Mouse (Mus musculus) forebrain, embryonic 14.5 days (tissue): ENCODE results near the gene Gga2. TPM values are rescaled to one million over a fixed set of nuclear protein-coding genes. Genes with fewer than 3 reads are reported as not detected.

Experiments used
- ATAC-seq: fragments of 200-750 bp; cut with Nextera tagmentation; 2 replicates; pipeline ENCODE4 v1.8.0; 2017; ENCODE audit warnings: mild to moderate bottlenecking, moderate library complexity
- DNase-seq: peaks from one replicate; pipeline ENCODE4 v3.0.0-alpha.2; 2015; ENCODE audit warnings: low spot score
- H3K27ac ChIP-seq: fragments of 300-500 bp; sonication (generic); 2 replicates; pipeline ENCODE4 v1.5.1; 2014; ENCODE audit warnings: low read depth, mild to moderate bottlenecking, control low read depth, low read length, moderate library complexity
- H3K27me3 ChIP-seq: fragments of 300-500 bp; sonication (generic); replicated peaks from 2 replicates; pipeline ENCODE4 v1.6.1; 2014; ENCODE audit warnings: low read length, control low read depth, mixed read lengths; ENCODE audit not compliant: control insufficient read depth, insufficient read depth
- H3K36me3 ChIP-seq: fragments of 300-500 bp; sonication (generic); 2 replicates; pipeline ENCODE4 v1.6.1; 2014; ENCODE audit warnings: low read length, control low read depth; ENCODE audit not compliant: control insufficient read depth, insufficient read depth
- H3K4me1 ChIP-seq: fragments of 300-500 bp; sonication (generic); 2 replicates; pipeline ENCODE4 v1.6.1; 2014; ENCODE audit warnings: antibody characterized with exemption, low read length, control low read depth; ENCODE audit not compliant: control insufficient read depth, insufficient read depth
- H3K4me2 ChIP-seq: fragments of 300-500 bp; sonication (generic); 2 replicates; pipeline ENCODE4 v1.6.1; 2014; ENCODE audit warnings: mild to moderate bottlenecking, control low read depth, low read length
- H3K4me3 ChIP-seq: fragments of 300-500 bp; sonication (generic); 2 replicates; pipeline ENCODE4 v1.5.1; 2014; ENCODE audit warnings: low read depth, low read length, control low read depth
- H3K9ac ChIP-seq: fragments of 300-500 bp; sonication (generic); 2 replicates; pipeline ENCODE4 v1.6.1; 2014; ENCODE audit warnings: mild to moderate bottlenecking, low read length, control low read depth, moderate library complexity
- H3K9me3 ChIP-seq: fragments of 300-500 bp; sonication (generic); replicated peaks from 2 replicates; pipeline ENCODE4 v1.6.1; 2016; ENCODE audit warnings: low read length, control low read depth, mixed read lengths; ENCODE audit not compliant: control insufficient read depth
- WGBS: fragments of 180-500 bp; shearing (Covaris S2); extraction: QIAGEN DNeasy Blood & Tissue Kit; methylation state at CpG from one replicate; pipeline ENCODE4 v1.1.7; 2014; 5-methylcytosine and 5-hydroxymethylcytosine counted together
- polyA plus RNA-seq: library from polyadenylated mRNA; unstranded; fragments of >200 nt; fragmentation: Nextera tagmentation; extraction: Ambion mirVana; gene quantifications from 2 replicates; pipeline ENCODE4 v1.2.1, GENCODE M21; 2014

The Gga2 gene
- polyA plus RNA-seq, 1 experiment from 2014 or later: 28.0 TPM

GRCm38 (mm10) chr7:121971698-121972097 is 49.3 kb downstream of the Gga2 start:
- Histone ChIP-seq H3K4me2 (no peak overlapping the region), H3K36me3 (peaks cover 31% of the 10 kb centered on the region), H3K27ac (no peak overlapping the region), H3K4me3 (no peak overlapping the region), H3K9ac (no peak overlapping the region), H3K9me3 (no peaks in the 10 kb centered on the region), H3K27me3 (no peaks in the 10 kb centered on the region), H3K4me1 (no peaks in the 10 kb centered on the region)
- DNase-seq (no peak), ATAC-seq (no peak)
- 88% methylated on average over 3 of the region's 3 CpGs for WGBS

GRCm38 (mm10) chr7:121970250-121970649 is 50.8 kb downstream of the Gga2 start:
- Histone ChIP-seq H3K4me3 (no peak overlapping the region), H3K27ac (no peak overlapping the region), H3K4me1 (no peaks in the 10 kb centered on the region), H3K4me2 (no peak overlapping the region), H3K9me3 (no peaks in the 10 kb centered on the region), H3K9ac (no peak overlapping the region), H3K27me3 (no peaks in the 10 kb centered on the region), H3K36me3 (peaks cover 29% of the 10 kb centered on the region)
- WGBS: 88% methylated on average over 9 of the region's 9 CpGs
- ATAC-seq (no peak), DNase-seq (no peak)

DNA sequence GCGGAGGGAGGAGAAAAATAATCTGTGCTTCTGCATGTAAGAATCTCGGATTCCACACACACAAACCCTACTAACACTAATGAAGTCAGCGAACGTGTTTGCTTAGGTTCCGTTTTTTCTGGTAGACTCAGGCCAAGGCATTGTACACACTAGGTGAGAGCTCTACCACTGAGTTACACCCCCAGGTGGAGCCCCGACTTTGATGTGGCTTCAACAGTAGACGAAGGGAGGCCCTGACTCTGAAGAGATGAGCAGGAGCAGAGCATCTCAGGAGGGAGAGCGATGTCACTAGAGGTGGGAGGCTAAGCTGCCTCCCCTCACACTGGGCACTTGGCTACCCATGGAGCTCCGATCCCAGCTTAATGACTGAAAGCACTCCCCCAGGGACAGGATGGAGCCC is 52.2 kb downstream of the Gga2 start:
- WGBS: 87% methylated on average over 9 of the region's 9 CpGs
- Histone ChIP-seq H3K4me1 (no peaks in the 10 kb centered on the region), H3K4me3 (no peak overlapping the region)

DNA sequence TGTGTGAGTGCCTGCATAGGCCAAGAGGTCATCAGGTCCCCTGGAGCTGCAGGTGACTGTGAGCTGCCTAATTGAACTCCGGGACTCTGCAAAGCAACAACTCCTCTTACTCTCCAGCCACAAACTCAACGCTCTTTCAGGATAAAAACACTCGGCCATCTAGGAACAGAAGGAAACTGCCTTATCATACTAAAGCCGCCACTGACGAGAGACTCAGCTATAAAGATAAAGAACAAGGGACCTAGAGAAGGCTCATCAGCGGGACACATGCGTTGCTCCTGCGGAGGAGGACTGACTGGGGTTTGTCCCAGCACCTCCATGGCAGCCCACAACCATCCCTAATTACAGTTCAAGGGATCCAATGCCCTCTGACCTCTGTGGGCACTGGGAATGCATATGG is 52.8 kb downstream of the Gga2 start:
- DNase-seq (no peak), ATAC-seq (no peak)
- Histone ChIP-seq H3K27me3 (no peaks in the 10 kb centered on the region), H3K9me3 (no peaks in the 10 kb centered on the region), H3K4me2 (no peak overlapping the region), H3K4me1 (no peaks in the 10 kb centered on the region), H3K9ac (no peak overlapping the region), H3K27ac (no peak overlapping the region), H3K4me3 (no peak overlapping the region), H3K36me3 (peaks cover 26% of the 10 kb centered on the region)
- WGBS: 88% methylated on average over 8 of the region's 8 CpGs

More for the DNA sequence above, 52.2 kb downstream of the Gga2 start:
- Histone ChIP-seq H3K36me3 (peaks cover 29% of the 10 kb centered on the region), H3K9ac (no peak overlapping the region), H3K27ac (no peak overlapping the region), H3K4me2 (no peak overlapping the region), H3K27me3 (no peaks in the 10 kb centered on the region), H3K9me3 (no peaks in the 10 kb centered on the region)
- DNase-seq: no peak
- no peak for ATAC-seq

- 90% methylated on average over 7 of the region's 7 CpGs for WGBS
- no peak for DNase-seq
- H3K27ac ChIP-seq: no peak overlapping the region
- ATAC-seq: no peak
- no peak overlapping the region for H3K4me3 ChIP-seq
- peaks cover 33% of the 10 kb centered on the region for H3K36me3 ChIP-seq
- no peaks in the 10 kb centered on the region for H3K27me3 ChIP-seq
- no peak overlapping the region for H3K4me2 ChIP-seq
- H3K9me3 ChIP-seq: no peaks in the 10 kb centered on the region
- no peaks in the 10 kb centered on the region for H3K4me1 ChIP-seq
- H3K9ac ChIP-seq: no peak overlapping the region
Measured at GRCm38 (mm10) chr7:121966169-121966568, 54.9 kb downstream of the Gga2 start.

GRCm38 (mm10) chr7:121963883-121964398 is 57.1 kb downstream of the Gga2 start:
- ATAC-seq (no peak), DNase-seq (peak; percentile 81)
- no peak overlapping the region for H3K9ac ChIP-seq
- H3K36me3 ChIP-seq: peaks cover 25% of the 10 kb centered on the region
- H3K27me3 ChIP-seq: no peaks in the 10 kb centered on the region
- H3K4me2 ChIP-seq: no peak overlapping the region
- no peak overlapping the region for H3K27ac ChIP-seq
- H3K9me3 ChIP-seq: no peaks in the 10 kb centered on the region
- no peaks in the 10 kb centered on the region for H3K4me1 ChIP-seq
- no peak overlapping the region for H3K4me3 ChIP-seq
- 77% methylated on average over 6 of the region's 6 CpGs for WGBS

DNA sequence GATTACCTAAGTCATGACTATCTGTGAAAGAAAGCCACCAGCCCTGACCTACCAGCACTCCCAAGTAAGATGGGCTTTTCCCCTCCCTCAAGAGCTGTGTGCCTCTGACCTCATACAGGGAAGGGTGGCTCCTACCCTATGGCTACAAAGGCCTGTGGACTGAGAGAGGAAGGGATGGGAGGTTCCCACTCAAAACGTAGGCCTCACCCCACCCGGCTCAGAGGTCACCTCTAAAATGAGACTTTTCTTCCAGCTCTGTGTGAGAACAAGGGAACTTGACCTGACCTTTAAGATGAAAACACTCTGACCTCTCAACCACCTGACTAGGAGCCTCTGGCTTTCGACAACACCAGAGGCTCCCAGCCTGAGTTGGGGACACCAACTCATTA is 58.5 kb downstream of the Gga2 start:
- Histone ChIP-seq H3K4me2 (no peak overlapping the region), H3K27me3 (no peaks in the 10 kb centered on the region), H3K4me1 (no peaks in the 10 kb centered on the region), H3K9ac (no peak overlapping the region), H3K27ac (no peak overlapping the region), H3K4me3 (no peak overlapping the region), H3K36me3 (peaks cover 20% of the 10 kb centered on the region; the same call in 1 of the 2 replicates), H3K9me3 (no peaks in the 10 kb centered on the region)
- 82% methylated on average over 3 of the region's 3 CpGs for WGBS
- DNase-seq (no peak), ATAC-seq (no peak)

DNA sequence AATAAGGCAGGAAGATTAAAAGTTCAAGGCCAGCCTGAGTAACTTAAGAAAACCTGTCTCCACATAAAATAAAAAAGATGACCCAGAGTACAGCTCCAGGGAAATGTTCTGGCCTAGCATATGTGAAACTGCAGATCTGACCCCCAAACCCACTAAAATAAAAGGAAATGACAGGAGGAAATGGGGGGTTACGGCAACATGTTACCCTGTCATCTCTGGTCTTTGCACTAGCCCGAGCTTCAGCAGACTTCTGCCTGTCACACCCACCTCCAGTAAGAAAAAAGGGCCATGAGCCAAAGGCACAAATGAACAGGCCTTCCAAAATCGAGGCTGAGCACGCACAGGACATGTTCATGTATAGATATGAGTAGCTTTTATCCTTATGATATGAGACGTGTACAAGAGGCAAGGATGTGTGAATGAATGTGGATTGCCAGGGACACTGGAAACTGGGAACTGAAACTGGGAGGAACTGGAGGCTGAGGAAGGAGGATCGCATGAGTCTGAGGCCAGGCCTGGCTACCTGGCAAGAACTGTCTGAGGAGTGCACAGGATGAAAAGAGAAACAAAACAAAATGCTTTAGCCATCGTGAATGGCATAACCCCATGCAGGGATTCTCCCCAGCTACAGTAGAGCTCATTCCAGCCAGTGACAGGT is 59.0 kb downstream of the Gga2 start:
- Histone ChIP-seq H3K9me3 (no peaks in the 10 kb centered on the region), H3K36me3 (peaks cover 20% of the 10 kb centered on the region; the same call in 1 of the 2 replicates), H3K4me3 (no peak overlapping the region), H3K27ac (no peak overlapping the region), H3K9ac (no peak overlapping the region), H3K4me2 (no peak overlapping the region), H3K27me3 (no peaks in the 10 kb centered on the region), H3K4me1 (no peaks in the 10 kb centered on the region)
- 88% methylated on average over 7 of the region's 7 CpGs for WGBS
- DNase-seq (no peak), ATAC-seq (no peak)

- Histone ChIP-seq H3K4me2 (no peak overlapping the region), H3K27me3 (no peaks in the 10 kb centered on the region), H3K4me1 (no peaks in the 10 kb centered on the region), H3K9ac (no peak overlapping the region), H3K4me3 (no peak overlapping the region), H3K9me3 (no peaks in the 10 kb centered on the region), H3K36me3 (peaks cover 18% of the 10 kb centered on the region), H3K27ac (no peak overlapping the region)
- 92% methylated on average over 12 of the region's 12 CpGs for WGBS
- ATAC-seq (no peak), DNase-seq (no peak)
Measured at GRCm38 (mm10) chr7:121955802-121956201, 65.2 kb downstream of the Gga2 start.
